ENCODE assay signal across 12 mouse cellular contexts in genomic region chr6:32016841-32017240, GRCm38 (mm10). TPM values are rescaled to one million over a fixed set of nuclear protein-coding genes. Genes with fewer than 3 reads are reported as not detected.
DNase-seq lines count a peak whose midpoint lies in the region; ATAC-seq and TF ChIP-seq lines count a peak whose summit lies in the region.
"Had no signal": no experiment of that assay in that cellular context is flagged by ENCODE, and none has a peak within 500 bp of the region (broad histone marks: within the 10 kb centered on the region; RNA-seq: fewer than 3 reads in every experiment).

No protein-coding gene starts in this region.

- no peaks in the 10 kb centered on the region for H3K36me3 ChIP-seq in hindbrain, postnatal 0 days (ENCODE audit: insufficient read depth, low read length)
- H3K36me3 ChIP-seq in hindbrain, embryonic 11.5 days (ENCODE audit: control insufficient read depth, insufficient read depth, low read length): no peaks in the 10 kb centered on the region
- no peaks in the 10 kb centered on the region for H3K36me3 ChIP-seq in heart, embryonic 15.5 days
- H3K36me3 ChIP-seq: neural tube, embryonic 12.5 days had no signal

- H3K27me3 ChIP-seq in hindbrain, postnatal 0 days (ENCODE audit: insufficient read depth, low read length): no peaks in the 10 kb centered on the region
- no peaks in the 10 kb centered on the region for H3K27me3 ChIP-seq in hindbrain, embryonic 11.5 days (ENCODE audit: control insufficient read depth, insufficient read depth, low read length)
- no peaks in the 10 kb centered on the region for H3K27me3 ChIP-seq in heart, embryonic 15.5 days
- H3K27me3 ChIP-seq: neural tube, embryonic 12.5 days had no signal

- peaks cover 14% of the 10 kb centered on the region; the same call in 1 of the 2 replicates for H3K4me1 ChIP-seq in hindbrain, postnatal 0 days (ENCODE audit: insufficient read depth, low read length)
- no peaks in the 10 kb centered on the region for H3K4me1 ChIP-seq in hindbrain, embryonic 11.5 days (replicated peaks; ENCODE audit: control insufficient read depth, insufficient read depth, low read length)
- peaks cover 30% of the 10 kb centered on the region for H3K4me1 ChIP-seq in heart, embryonic 15.5 days (replicated peaks)
- H3K4me1 ChIP-seq: neural tube, embryonic 12.5 days had no signal

- H3K9ac ChIP-seq in hindbrain, postnatal 0 days (replicated peaks; ENCODE audit: low read length): no peak overlapping the region
- H3K9ac ChIP-seq in hindbrain, embryonic 11.5 days (ENCODE audit: low read depth, low read length): no peak overlapping the region
- H3K9ac ChIP-seq in heart, embryonic 15.5 days: no peak overlapping the region
- H3K9ac ChIP-seq: neural tube, embryonic 12.5 days had no signal

- no peak overlapping the region for H3K4me3 ChIP-seq in hindbrain, postnatal 0 days (ENCODE audit: low read length)
- no peak overlapping the region for H3K4me3 ChIP-seq in hindbrain, embryonic 11.5 days (ENCODE audit: low read depth, low read length)
- H3K4me3 ChIP-seq in heart, embryonic 15.5 days: no peak overlapping the region
- H3K4me3 ChIP-seq: neural tube, embryonic 12.5 days had no signal

- WGBS in hindbrain, postnatal 0 days: 48% methylated on average over 7 of the region's 7 CpGs
- WGBS in hindbrain, embryonic 11.5 days: 87% methylated on average over 7 of the region's 7 CpGs
- 48% methylated on average over 7 of the region's 7 CpGs for WGBS in heart, embryonic 15.5 days

- no peak for TF ChIP-seq CTCF in hindbrain, postnatal 0 days (IDR thresholded peaks at IDR 0.05; ENCODE audit: low read depth)

- H3K27ac ChIP-seq in hindbrain, postnatal 0 days: 0 out of 2 replicates have a peak overlapping the region, but pooled peaks have one; percentile 48
- H3K27ac ChIP-seq in hindbrain, embryonic 11.5 days (ENCODE audit: low read depth, low read length): no peak overlapping the region
- 0 out of 2 replicates have a peak overlapping the region, but pooled peaks have one; percentile 31 for H3K27ac ChIP-seq in heart, embryonic 15.5 days
- H3K27ac ChIP-seq: neural tube, embryonic 12.5 days; stomach, postnatal 0 days had no signal

- H3K4me2 ChIP-seq in hindbrain, postnatal 0 days (ENCODE audit: low read depth, low read length): no peak overlapping the region
- H3K4me2 ChIP-seq in hindbrain, embryonic 11.5 days (replicated peaks; ENCODE audit: low read depth, low read length): no peak overlapping the region
- H3K4me2 ChIP-seq in heart, embryonic 15.5 days: no peak overlapping the region
- H3K4me2 ChIP-seq: liver, embryonic 11.5 days; neural tube, embryonic 12.5 days had no signal

- H3K9me3 ChIP-seq in hindbrain, postnatal 0 days (ENCODE audit: low read length): no peaks in the 10 kb centered on the region
- H3K9me3 ChIP-seq in hindbrain, embryonic 11.5 days (ENCODE audit: control insufficient read depth, low read length): no peaks in the 10 kb centered on the region
- H3K9me3 ChIP-seq in heart, embryonic 15.5 days (replicated peaks): no peaks in the 10 kb centered on the region
- H3K9me3 ChIP-seq: neural tube, embryonic 12.5 days had no signal

- no peak for ATAC-seq in hindbrain, postnatal 0 days
- no peak for ATAC-seq in hindbrain, embryonic 11.5 days (ENCODE audit: low FRiP score)
- no peak for ATAC-seq in heart, embryonic 15.5 days (replicated peaks; ENCODE audit: insufficient number of reproducible peaks, insufficient read depth, low FRiP score, low read depth)

- peak; percentile 59 for DNase-seq in hindbrain, postnatal 0 days (ENCODE audit: low spot score)
- no peak for DNase-seq in hindbrain, embryonic 11.5 days (ENCODE audit: low spot score)
- peak; percentile 31 for DNase-seq in MN1 (ENCODE audit: low spot score)
- peak; percentile 31 for DNase-seq in cerebellum, adult 11 months
- no peak for DNase-seq in spleen, postnatal 36 days (ENCODE audit: low spot score in 2 of 2)
- no peak for DNase-seq in frontal cortex, postnatal 36 days (ENCODE audit: low spot score in 2 of 2)
- DNase-seq in thymus, adult 18-20 months: no peak

RNA-seq across cellular contexts. Expression of gene 1700012A03Rik, which starts 33.2 kb away (rescaled TPM):
- not detected in 2 replicates for total RNA-seq in hindbrain, postnatal 0 days (2014; rRNA removed)
- polyA plus RNA-seq in hindbrain, postnatal 0 days (2015; fragmentation: Nextera tagmentation; extraction: Ambion mirVana): not detected in 2 replicates
- polyA plus RNA-seq in hindbrain, embryonic 11.5 days (2014; fragmentation: Nextera tagmentation; extraction: Ambion mirVana): not detected in 2 replicates
- not detected in 2 replicates for polyA plus RNA-seq in heart, embryonic 15.5 days (2015; fragmentation: Nextera tagmentation; extraction: Ambion mirVana)
- polyA plus RNA-seq: embryonic facial prominence, embryonic 11.5 days; liver, embryonic 11.5 days; neural tube, embryonic 12.5 days; stomach, postnatal 0 days had no signal

Comparison
In these comparisons a context has a peak if more than half of its experiments do, and no peak if none do; other contexts are left out.
1. DNase-seq: peak in hindbrain, postnatal 0 days (single experiment), MN1 (single experiment) and cerebellum, adult 11 months (single experiment); none in hindbrain, embryonic 11.5 days (single experiment), spleen, postnatal 36 days (0 of 2), frontal cortex, postnatal 36 days (0 of 2) and thymus, adult 18-20 months (0 of 2).